Mouse (Mus musculus) c-Kit-positive CD71-positive TER-119-positive erythroid progenitor cells, embryonic 14.5 days (primary cell): ENCODE data around the gene Lrrc8c.

Experiments
- DNase-seq: peaks from one replicate; pipeline ENCODE4 v3.0.0-alpha.2; 2013; ENCODE audit warnings: low spot score

The Lrrc8c gene

DNA sequence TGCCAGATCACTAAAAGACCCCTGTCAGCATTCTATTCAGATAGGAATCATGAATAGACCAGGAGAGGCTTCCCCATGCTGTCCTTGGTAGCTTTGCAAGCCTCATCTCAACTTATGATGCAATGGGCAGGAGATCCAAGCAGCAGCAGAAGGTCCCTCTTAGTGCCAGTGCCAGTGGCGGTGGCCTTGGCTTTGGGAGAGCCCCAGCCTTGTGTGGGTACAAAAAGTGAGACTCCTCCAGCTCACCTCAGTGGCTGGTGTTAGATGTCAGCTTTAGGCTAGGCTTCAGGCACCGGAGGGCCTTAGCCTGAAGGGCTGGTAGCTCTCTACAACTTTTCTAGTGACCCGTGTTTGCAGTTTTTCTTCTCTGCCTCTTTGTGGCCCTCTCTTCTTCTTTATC lies 18.1 kb upstream of the Lrrc8c start:
- DNase-seq, result no peak

DNA sequence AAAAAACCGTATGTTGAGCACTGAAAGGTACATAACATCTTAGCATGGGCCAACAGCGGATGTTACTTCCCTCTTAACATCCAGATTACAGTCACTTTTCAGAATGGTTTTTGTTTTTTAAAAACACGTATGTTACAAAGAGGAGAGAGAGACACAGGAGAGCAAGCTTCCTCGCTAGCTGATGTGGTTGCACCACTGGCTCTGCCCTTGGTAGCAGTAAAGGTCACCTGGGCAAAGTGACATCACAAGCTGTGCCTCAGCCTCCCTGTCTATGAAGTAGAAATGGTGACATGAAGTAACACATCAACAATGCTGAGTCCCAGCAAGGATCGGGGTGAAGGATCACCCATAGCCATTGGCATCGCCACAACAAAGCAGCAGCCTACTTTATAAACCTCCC lies 10.4 kb upstream of the Lrrc8c start:
- DNase-seq, result no peak

- no peak for DNase-seq
These were observed 6.9 kb upstream of the Lrrc8c start for GRCm38 (mm10) chr5:105512297-105512696.

GRCm38 (mm10) chr5:105515532-105515931 lies 3.7 kb upstream of the Lrrc8c start:
- DNase-seq, result no peak

DNA sequence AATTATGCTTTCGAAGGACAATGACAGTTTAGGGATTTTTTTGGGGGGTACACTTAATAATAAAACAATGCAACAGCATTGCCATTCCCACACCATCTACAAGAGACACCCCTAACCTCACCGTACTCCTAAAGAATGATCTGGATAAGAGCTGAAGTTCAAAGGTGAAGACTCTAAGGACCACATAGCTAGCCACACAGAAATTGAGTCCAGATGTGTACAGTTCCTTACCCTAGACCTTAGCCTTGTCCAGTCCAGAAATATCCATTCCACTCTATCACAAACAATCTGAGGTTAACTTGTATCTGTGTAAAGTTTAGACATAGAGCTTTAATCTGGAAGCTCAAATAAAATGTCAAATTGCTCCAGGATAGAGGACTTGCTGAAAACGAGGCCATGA lies 2.9 kb upstream of the Lrrc8c start:
- no peak for DNase-seq

DNA sequence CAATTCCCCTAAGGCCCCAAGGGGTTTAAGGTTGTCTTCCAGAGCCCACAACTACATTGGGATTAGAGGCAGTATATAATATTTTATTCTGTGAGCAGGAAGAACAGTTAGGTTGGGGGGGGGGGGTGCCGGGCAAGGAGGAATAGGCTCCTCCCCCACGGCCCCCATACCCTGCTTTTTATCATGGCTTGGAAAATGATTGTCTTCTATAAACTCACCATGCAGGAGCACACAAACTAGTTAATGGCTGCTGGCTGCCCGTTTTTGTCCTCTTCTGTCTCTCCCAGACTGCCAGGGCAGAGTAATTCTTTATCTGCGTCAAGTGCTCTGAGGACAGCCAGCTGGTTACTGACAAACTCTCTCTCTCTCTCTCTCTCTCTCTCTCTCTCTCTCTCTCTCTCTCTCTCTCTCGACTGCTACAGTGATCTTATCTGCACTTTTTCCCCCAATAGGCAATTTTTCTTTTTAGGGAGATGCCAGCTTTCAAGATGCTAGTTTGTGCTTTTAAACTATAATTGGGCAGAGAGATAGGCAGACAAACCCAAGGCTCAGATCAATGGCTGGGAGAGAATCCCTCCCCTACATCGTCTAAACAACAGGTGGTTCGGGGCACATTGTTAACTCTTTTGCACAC lies 1.1 kb upstream of the Lrrc8c start:
- DNase-seq, result peak; percentile 50

DNA sequence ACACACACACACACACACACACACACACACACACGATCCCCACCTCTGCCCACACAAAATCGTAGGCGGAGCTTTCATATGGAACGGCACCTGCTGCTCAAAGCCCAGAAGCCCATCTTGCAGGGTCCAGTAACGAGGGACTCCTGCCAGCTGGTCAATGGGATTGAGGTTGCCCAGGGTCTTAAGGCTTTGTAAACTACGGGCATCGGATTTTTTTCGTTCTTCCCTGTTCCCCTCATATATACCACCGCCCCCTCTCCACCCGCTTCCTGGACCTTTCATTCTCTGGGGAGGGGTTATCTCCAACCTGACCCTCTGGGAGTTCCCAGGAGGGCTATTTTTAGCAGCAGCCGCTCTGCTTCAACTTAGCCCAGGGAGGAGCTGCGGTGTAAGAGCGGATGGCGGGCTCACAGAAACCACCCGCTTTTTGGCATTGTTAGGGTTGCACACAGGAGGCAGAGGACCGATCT lies 527 bp upstream of the Lrrc8c start:
- peak; percentile 56 for DNase-seq

DNA sequence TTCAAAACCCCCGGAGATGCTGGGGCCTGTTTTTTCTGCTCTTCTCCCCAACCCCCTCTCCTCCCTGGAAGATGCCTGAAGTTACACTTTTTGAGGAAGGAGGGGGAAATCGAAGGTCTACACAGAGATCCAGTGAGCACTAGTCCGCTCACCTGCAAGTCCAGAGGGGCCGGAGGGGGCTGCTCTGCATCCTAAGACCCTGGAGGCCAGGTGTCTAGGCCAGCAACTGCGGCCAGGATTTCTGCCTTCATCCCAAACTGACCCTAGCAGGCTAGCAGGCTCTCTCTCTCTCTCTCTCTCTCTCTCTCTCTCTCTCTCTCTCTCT lies 750 bp downstream of the Lrrc8c start:
- no peak for DNase-seq

DNA sequence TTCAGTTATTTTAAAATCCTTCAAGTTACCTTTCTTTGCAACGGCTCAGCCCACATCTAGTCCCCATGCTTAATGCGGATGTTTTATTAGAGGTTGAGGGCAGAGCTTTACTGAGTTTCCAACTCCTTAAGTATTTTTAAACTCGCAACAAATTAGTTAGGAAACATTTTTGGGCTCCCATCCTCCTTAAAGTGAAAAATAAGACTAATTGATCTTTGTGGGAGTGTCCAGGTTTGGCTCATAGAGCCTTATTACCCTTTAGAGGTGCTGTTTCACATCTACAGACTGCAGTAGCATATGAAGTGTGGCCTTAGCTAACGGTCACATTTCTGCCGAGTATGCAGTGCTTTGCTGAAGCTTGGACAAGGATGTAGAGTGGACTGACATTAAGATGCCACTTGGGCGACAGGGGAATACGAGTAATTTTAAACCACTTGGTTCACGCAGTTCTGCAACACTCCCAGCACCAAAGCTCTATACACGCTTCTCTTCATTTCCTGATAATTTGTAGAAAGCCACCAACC lies 1.3 kb downstream of the Lrrc8c start:
- DNase-seq, result no peak

- DNase-seq, result peak; percentile 69
These were observed 4.3 kb downstream of the Lrrc8c start for GRCm38 (mm10) chr5:105523452-105523851.

DNA sequence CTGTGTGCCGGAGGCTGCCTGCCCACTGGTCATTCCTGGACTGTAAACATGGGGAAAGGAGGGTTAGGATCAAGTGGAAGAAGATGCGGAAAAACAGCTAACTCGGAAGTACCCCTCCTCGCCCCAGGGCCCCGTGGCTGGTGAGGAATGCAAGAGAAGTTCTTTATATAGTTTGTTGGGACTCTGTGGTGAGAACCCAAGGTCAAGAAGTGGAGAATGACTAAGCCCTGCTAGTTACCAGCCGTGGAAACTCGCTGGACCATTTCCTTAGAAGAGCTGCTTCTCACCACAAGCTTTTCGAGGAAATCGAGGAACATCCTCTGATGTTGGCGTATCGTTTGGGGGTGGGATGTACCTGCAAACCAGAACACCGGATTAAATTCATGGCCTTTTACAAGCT lies 5.8 kb downstream of the Lrrc8c start:
- peak; percentile 22 for DNase-seq

DNA sequence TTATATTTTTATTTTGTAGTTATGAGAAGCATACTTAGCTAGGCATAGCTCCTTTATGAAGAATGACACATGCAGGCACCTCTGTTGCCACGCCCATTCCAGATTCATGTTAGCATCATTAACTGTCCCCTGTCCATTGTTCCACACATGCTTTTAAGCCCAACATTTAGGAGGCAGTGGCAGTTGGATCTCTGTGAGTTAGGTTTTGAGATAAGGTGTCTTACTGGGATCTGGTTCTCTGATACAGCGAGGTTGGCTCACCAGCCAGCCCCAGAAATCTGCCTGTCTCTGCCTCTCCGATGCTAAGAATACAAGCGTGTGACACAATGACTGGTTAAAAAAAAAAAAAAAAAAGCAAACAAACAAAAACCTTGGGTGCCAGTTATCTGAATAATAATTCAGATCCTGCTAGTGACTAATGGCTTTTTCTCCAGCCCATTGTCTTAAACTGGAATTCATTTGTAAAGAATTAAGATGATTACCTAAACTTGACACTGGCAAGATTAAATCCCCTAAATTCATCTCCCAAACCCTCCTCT lies 7.0 kb downstream of the Lrrc8c start:
- DNase-seq, result peak; percentile 27

DNA sequence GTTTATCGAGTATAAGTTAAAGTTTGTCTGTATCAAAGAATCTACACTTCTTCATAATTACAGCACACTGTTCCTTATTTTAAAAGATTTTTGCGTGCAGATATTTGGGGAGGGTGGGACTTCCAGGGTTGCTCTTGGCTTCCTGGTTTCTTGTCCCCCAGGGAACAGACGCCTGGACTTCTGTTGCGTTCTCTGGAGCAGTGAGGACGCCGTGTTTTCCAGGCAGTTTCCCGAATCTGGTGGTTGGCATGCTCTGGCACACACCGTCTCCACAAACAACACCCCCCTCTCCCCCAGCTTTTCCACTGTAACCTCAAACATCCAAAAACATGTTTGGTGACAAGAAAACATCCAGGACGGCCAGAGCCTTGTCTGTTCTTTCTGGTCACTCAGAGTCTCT lies 7.6 kb downstream of the Lrrc8c start:
- DNase-seq, result no peak

GRCm38 (mm10) chr5:105527477-105528331 lies 8.5 kb downstream of the Lrrc8c start:
- peak; percentile 52 for DNase-seq

- no peak for DNase-seq
These were observed 11.4 kb downstream of the Lrrc8c start for GRCm38 (mm10) chr5:105530576-105530975.

GRCm38 (mm10) chr5:105535186-105535585 lies 16.0 kb downstream of the Lrrc8c start:
- no peak for DNase-seq

DNA sequence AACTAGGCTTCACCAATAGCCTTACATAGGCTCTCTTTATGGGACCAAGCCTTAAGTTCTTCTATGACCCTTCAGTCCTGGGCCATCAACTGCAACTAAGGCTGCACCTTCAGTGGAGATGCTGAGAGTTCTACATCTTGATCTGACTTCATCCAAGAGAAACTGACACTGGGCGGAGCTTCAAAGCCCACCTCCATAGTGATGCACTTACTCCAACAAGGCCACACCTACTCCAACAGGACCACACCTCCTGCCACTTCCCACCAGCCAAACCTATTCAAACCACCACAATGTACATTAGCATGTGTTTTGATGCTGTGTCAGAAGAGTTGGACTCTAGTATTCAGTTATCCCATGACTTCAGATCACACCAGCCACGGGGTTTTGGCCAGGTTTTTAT lies 17.0 kb downstream of the Lrrc8c start:
- DNase-seq, result no peak

DNA sequence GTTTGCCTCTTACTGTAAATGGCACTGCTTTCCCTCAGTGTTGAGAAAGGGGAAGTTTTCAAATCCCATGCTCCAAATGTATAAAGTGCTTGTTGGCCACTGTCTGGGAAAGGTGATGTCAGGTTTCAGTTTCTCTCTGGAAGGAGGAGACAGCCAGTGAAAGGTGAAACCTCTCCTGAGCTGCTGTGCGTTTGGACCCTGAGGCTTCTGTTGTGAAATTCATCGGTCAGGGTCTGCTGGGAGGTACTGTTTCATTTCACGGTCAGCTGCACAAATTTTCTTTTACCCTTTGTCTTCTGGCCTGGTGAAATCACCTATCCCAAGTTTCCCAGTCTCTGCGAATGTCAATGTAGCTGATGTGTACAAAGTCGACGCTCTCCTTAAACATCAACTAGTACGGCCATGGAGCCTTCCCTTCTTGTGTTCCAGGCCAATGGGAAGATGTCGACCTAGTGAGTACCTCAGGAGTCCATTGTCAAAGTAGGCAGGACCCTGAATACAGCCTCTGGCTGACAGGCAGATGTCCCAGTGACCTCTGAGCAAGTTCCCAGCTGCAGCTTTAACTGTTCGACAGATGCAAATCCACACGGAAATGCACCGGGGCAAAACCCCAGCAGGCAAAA lies 18.0 kb downstream of the Lrrc8c start:
- DNase-seq, result no peak

DNA sequence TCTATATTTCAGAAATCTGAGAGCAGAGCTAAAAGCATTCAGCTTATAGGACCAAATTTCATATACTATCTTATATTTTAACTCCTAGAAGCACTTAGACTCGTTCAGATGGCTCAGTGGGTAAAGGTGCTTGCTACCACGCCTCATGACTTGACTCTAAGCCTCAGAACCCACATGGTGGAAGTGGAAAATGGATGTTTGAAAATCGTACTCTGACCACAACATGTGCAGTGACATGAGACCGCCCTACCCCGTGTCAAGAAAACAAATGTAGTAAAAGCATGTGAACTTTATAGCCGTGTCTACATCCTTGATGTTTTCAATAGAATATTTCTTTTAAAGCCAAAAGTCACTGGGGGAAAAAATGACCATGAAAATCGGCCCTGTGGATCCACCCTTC lies 21.9 kb downstream of the Lrrc8c start:
- DNase-seq, result no peak

- no peak for DNase-seq
These were observed 25.9 kb downstream of the Lrrc8c start for GRCm38 (mm10) chr5:105545126-105545525.

DNA sequence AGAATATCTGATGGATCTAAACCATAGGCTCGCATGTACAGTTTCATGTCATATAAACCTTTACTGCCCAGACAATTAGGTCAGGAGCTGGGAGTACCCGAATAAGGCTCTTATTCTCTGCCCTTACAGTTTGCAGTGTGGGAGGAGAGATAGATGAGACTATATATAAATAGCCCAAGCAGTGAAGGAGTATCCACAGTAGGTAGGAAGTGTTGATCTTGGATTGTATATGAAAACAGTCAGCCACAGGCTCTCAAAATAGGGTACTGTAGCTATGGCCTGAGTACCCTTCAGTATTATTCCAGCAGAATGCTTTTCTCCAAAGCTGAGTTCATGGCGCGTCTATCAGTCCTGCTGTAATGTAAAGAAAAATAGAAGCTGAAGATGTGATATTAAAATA lies 27.9 kb downstream of the Lrrc8c start:
- no peak for DNase-seq

GRCm38 (mm10) chr5:105551808-105552207 lies 32.6 kb downstream of the Lrrc8c start:
- no peak for DNase-seq

DNA sequence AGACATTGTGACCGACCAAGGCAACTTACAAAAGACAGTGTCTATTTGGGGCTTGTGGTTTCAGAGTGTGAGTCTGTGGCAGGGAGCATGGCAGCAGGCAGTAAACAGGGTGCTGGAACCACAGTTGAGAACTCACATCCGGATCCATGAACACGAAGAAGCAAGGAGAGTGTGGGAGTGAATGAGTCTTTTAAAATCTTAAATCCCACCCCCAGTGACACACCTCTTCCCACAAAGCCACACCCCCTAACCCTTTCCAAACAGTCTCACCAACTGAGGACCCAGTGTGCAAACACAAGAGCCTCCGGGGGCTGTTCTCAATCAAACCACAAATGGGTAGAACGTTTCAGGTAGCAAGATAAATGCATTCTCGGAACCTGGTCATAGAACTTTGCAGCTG lies 37.1 kb downstream of the Lrrc8c start:
- no peak for DNase-seq
